Mouse (Mus musculus) C2C12 (cell line): Measurements from ENCODE around the gene Dhx37.

Experiments
- CEBPB ChIP-seq: IDR thresholded peaks from one replicate; pipeline ENCODE4 v1.6.1; 2011; ENCODE audit warnings: low read depth, mild to moderate bottlenecking, control low read depth, moderate library complexity
- CTCF ChIP-seq: IDR thresholded peaks from one replicate; pipeline ENCODE4 v1.5.1; 2011; ENCODE audit not compliant: control insufficient read depth, insufficient read depth, insufficient read length
- FOSL1 ChIP-seq: IDR thresholded peaks from one replicate; pipeline ENCODE4 v1.8.0; 2011; ENCODE audit warnings: mild to moderate bottlenecking, low read length; ENCODE audit not compliant: poor library complexity, insufficient read depth, severe bottlenecking
- MAX ChIP-seq: IDR thresholded peaks from one replicate; pipeline ENCODE4 v1.6.1; 2011; ENCODE audit warnings: mild to moderate bottlenecking, control low read depth
- MYOG ChIP-seq: IDR thresholded peaks from one replicate; pipeline ENCODE4 v1.6.1; 2011; ENCODE audit not compliant: control insufficient read depth, insufficient read length; ENCODE audit errors: extremely low read depth
- USF1 ChIP-seq: IDR thresholded peaks from one replicate; pipeline ENCODE4 v1.6.1; 2011; ENCODE audit warnings: low read depth, mild to moderate bottlenecking, control low read depth, moderate library complexity

GRCm38 (mm10) chr5:125448631-125449030 lies 14.7 kb upstream of the Dhx37 start:
- TF ChIP-seq FOSL1 (no peak), CTCF (no peak), MYOG (no peak), MAX (no peak), CEBPB (no peak), USF1 (no peak)
